Mouse (Mus musculus) hindbrain, embryonic 12.5 days (tissue): ENCODE data around the gene Slc2a13. TPM values are rescaled to one million over a fixed set of nuclear protein-coding genes. Genes with fewer than 3 reads are reported as not detected.

ENCODE experiments used
- ATAC-seq: fragments of 200-750 bp; cut with Nextera tagmentation; 2 replicates; pipeline ENCODE4 v1.8.0; 2017; ENCODE audit warnings: moderate TSS enrichment; ENCODE audit not compliant: low FRiP score
- H3K27ac ChIP-seq: fragments of 300-500 bp; sonication (generic); 2 replicates; pipeline ENCODE4 v1.5.1; 2016; ENCODE audit warnings: mild to moderate bottlenecking
- H3K27me3 ChIP-seq: fragments of 300-500 bp; sonication (generic); 2 replicates; pipeline ENCODE4 v1.6.1; 2016; ENCODE audit warnings: mild to moderate bottlenecking
- H3K36me3 ChIP-seq: fragments of 300-500 bp; sonication (generic); 2 replicates; pipeline ENCODE4 v1.6.1; 2016; ENCODE audit warnings: mild to moderate bottlenecking
- H3K4me1 ChIP-seq: fragments of 300-500 bp; sonication (generic); 2 replicates; pipeline ENCODE4 v1.6.1; 2016
- H3K4me2 ChIP-seq: fragments of 300-500 bp; sonication (generic); replicated peaks from 2 replicates; pipeline ENCODE4 v1.6.1; 2016; ENCODE audit warnings: mild to moderate bottlenecking
- H3K4me3 ChIP-seq: fragments of 300-500 bp; sonication (generic); 2 replicates; pipeline ENCODE4 v1.5.1; 2016; ENCODE audit warnings: mild to moderate bottlenecking
- H3K9ac ChIP-seq: fragments of 300-500 bp; sonication (generic); 2 replicates; pipeline ENCODE4 v1.6.1; 2016; ENCODE audit warnings: mild to moderate bottlenecking, moderate library complexity
- H3K9me3 ChIP-seq: fragments of 300-500 bp; sonication (generic); replicated peaks from 2 replicates; pipeline ENCODE4 v1.6.1; 2016; ENCODE audit warnings: mild to moderate bottlenecking
- WGBS: fragments of 180-500 bp; shearing (Covaris S2); methylation state at CpG from one replicate; pipeline ENCODE4 v1.1.7; 2016; 5-methylcytosine and 5-hydroxymethylcytosine counted together
- polyA plus RNA-seq: library from polyadenylated mRNA; unstranded; fragments of >200 nt; fragmentation: Nextera tagmentation; extraction: Ambion mirVana; gene quantifications from 2 replicates; pipeline ENCODE4 v1.2.1, GENCODE M21; 2016

Gene Slc2a13
- polyA plus RNA-seq, 1 experiment from 2014 or later: 3.3 TPM

DNA sequence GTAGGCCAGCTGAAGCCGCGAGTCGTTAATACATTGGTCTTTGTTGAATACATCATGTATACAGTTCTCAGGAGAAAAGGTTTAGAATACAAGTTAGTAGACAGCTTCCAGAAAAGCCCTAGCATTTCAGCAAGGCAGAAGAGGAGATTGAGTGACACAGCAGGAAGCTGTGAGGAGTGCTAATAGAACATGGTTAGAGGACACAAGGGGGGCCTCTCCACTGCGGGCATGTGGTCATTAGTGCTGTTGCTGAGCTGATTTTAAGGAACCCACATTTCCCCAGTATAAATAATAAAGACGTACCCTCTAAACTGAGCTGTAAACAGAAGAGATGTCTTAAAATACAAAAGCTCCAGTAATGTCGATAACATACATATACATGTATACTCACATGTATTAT lies 322.2 kb downstream of the Slc2a13 start:
- H3K36me3 ChIP-seq: no peaks in the 10 kb centered on the region
- H3K4me3 ChIP-seq: no peak overlapping the region
- H3K9me3 ChIP-seq: no peaks in the 10 kb centered on the region
- 70% methylated on average over 6 of the region's 6 CpGs for WGBS
- H3K4me2 ChIP-seq: no peak overlapping the region
- H3K4me1 ChIP-seq: no peaks in the 10 kb centered on the region
- H3K9ac ChIP-seq: no peak overlapping the region
- no peak overlapping the region for H3K27ac ChIP-seq
- no peak for ATAC-seq
- H3K27me3 ChIP-seq: no peaks in the 10 kb centered on the region

DNA sequence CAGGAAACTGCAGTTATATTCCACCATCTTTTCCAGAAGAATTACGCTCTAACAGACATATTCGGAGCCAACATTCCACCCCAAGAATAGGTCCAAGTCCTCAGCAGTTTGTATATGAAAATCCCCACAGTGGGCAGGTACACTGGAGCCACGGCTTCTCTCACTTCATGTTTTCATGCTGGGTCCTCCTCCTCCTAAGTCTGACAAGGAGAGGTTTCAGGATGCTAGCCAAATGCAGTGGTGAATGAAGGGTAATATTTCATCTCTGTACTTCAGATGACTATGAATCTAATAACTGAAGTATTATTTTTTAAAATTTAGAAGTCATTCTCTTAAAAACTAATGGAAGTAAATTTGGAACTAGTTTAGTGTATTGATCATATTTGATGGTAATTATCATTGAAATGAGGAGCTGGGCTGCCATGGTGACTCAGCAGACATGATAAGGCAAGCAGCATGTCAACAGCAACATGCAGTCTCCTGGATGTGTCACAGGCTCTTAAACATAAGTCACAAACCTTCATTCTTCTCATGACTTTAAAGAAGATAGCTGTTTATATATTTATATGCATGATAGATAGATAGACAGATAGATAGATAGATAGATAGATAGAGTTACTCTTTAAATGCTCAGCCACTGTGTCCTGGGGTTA lies 332.3 kb downstream of the Slc2a13 start:
- no peaks in the 10 kb centered on the region for H3K9me3 ChIP-seq
- no peak overlapping the region for H3K27ac ChIP-seq
- H3K4me1 ChIP-seq: no peaks in the 10 kb centered on the region
- no peak overlapping the region for H3K9ac ChIP-seq
- H3K4me2 ChIP-seq: no peak overlapping the region
- ATAC-seq: no peak
- no peaks in the 10 kb centered on the region for H3K27me3 ChIP-seq
- 84% methylated on average over 3 of the region's 3 CpGs for WGBS
- H3K4me3 ChIP-seq: no peak overlapping the region
- no peaks in the 10 kb centered on the region for H3K36me3 ChIP-seq

DNA sequence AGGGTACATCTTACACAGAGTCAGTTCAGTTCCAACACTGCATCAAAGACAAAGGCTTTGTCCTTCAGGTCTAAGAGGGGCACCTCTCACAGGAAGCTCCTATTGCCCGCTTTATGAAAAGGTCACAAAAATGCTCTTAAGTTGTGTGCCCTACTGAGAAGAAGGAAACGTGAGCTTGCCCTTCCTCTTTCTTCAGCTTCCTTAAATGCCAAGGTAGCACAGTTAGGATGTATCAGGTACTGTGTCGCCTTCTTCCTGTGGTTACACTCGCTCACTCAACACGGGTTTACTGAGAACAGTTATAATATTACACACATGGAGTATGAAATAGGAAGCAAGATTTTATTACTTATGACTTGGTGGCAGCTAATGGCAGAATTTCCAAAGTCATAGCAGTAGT lies 335.8 kb downstream of the Slc2a13 start:
- Histone ChIP-seq H3K4me1 (no peaks in the 10 kb centered on the region), H3K4me3 (no peak overlapping the region), H3K27me3 (no peaks in the 10 kb centered on the region), H3K36me3 (no peaks in the 10 kb centered on the region), H3K9me3 (no peaks in the 10 kb centered on the region), H3K27ac (no peak overlapping the region), H3K9ac (no peak overlapping the region), H3K4me2 (no peak overlapping the region)
- WGBS: 85% methylated on average over 5 of the region's 5 CpGs
- ATAC-seq: no peak

Other genes starting within 250 kb of the Slc2a13 start
- gene Lrrk2, start 99.9 kb upstream of the Slc2a13 start, polyA plus RNA-seq: 3.8 and 4.9 TPM in 2 replicates